Mouse (Mus musculus) forebrain, embryonic 15.5 days (tissue): ENCODE measurements around the gene Il27ra. TPM values are rescaled to one million over a fixed set of nuclear protein-coding genes. Genes with fewer than 3 reads are reported as not detected.

Experiments
- ATAC-seq: fragments of 200-750 bp; cut with Nextera tagmentation; replicated peaks from 2 replicates; pipeline ENCODE4 v1.8.0; 2017; ENCODE audit warnings: mild to moderate bottlenecking, moderate TSS enrichment, moderate library complexity
- H3K27ac ChIP-seq: fragments of 300-500 bp; sonication (generic); replicated peaks from 2 replicates; pipeline ENCODE4 v1.5.1; 2015; ENCODE audit warnings: mild to moderate bottlenecking, inconsistent platforms
- H3K27me3 ChIP-seq: fragments of 300-500 bp; sonication (generic); 2 replicates; pipeline ENCODE4 v1.6.1; 2015; ENCODE audit warnings: inconsistent platforms
- H3K36me3 ChIP-seq: fragments of 300-500 bp; sonication (generic); 2 replicates; pipeline ENCODE4 v1.6.1; 2015; ENCODE audit warnings: mild to moderate bottlenecking, inconsistent platforms
- H3K4me1 ChIP-seq: fragments of 300-500 bp; sonication (generic); 2 replicates; pipeline ENCODE4 v1.6.1; 2015; ENCODE audit warnings: inconsistent platforms
- H3K4me2 ChIP-seq: fragments of 300-500 bp; sonication (generic); replicated peaks from 2 replicates; pipeline ENCODE4 v1.6.1; 2015; ENCODE audit warnings: mild to moderate bottlenecking, inconsistent platforms
- H3K4me3 ChIP-seq: fragments of 300-500 bp; sonication (generic); 2 replicates; pipeline ENCODE4 v1.5.1; 2015; ENCODE audit warnings: mild to moderate bottlenecking, inconsistent platforms
- H3K9ac ChIP-seq: fragments of 300-500 bp; sonication (generic); replicated peaks from 2 replicates; pipeline ENCODE4 v1.6.1; 2015; ENCODE audit warnings: mild to moderate bottlenecking, inconsistent platforms
- H3K9me3 ChIP-seq: fragments of 300-500 bp; sonication (generic); 2 replicates; pipeline ENCODE4 v1.6.1; 2016; ENCODE audit warnings: inconsistent platforms
- WGBS: fragments of 180-500 bp; shearing (Covaris S2); methylation state at CpG from one replicate; pipeline ENCODE4 v1.1.7; 2015; ENCODE audit warnings: mixed read lengths; 5-methylcytosine and 5-hydroxymethylcytosine counted together
- polyA plus RNA-seq: library from polyadenylated mRNA; unstranded; fragments of >200 nt; fragmentation: Nextera tagmentation; extraction: Ambion mirVana; gene quantifications from 2 replicates; pipeline ENCODE4 v1.2.1, GENCODE M21; 2015

Il27ra gene
- polyA plus RNA-seq, 1 experiment from 2014 or later: 0.41 TPM

DNA sequence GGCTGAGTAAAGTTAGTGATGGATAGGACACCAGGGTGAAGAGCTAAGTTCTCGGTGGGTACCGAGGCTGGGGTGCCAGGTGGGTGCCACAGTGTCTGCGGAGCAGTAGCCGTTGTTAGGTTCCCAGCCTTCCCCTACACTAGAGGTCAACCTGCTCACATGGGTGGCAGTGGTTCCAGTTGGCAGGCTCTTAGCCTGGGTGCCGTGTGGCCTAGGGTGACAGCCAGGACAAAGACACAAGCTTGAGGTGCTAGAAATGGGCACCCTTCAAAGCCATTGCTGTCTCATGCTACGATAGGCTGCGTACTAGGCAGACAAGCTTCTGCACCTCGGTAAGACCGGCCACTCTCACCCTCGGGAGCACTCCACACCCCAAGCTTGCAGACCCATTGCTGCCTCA lies 29.9 kb upstream of the Il27ra start:
- no peak overlapping the region for H3K4me3 ChIP-seq
- peak overlapping the region; percentile 65; the same call in 1 of the 2 replicates for H3K27ac ChIP-seq
- H3K9me3 ChIP-seq: no peaks in the 10 kb centered on the region
- H3K4me2 ChIP-seq: no peak overlapping the region
- no peak for ATAC-seq
- H3K9ac ChIP-seq: no peak overlapping the region
- 85% methylated on average over 10 of the region's 10 CpGs for WGBS
- H3K36me3 ChIP-seq: peaks cover 7% of the 10 kb centered on the region
- H3K4me1 ChIP-seq: peaks cover 53% of the 10 kb centered on the region
- no peaks in the 10 kb centered on the region for H3K27me3 ChIP-seq

DNA sequence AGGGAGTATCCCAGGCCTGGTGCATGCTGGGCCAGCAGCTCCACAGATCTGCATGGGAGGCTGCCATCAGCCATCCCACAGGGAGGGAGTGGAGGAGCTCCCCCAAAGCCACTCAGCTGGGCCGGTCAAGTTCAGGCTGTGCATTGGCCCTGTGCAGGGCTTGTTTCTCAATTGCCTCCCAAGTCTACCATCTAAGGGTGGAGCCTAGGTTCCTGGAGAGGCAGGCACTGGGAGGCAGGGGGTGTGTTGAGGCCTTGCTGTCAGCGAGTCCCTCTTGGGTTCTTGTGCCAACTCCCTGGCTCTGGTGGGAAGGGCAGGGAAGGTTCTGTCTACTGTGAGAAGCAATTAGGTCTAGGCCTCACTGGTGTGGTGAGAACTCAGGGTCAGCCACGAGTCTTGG lies 29.5 kb upstream of the Il27ra start:
- H3K36me3 ChIP-seq: peaks cover 7% of the 10 kb centered on the region; the same call in 1 of the 2 replicates
- no peaks in the 10 kb centered on the region for H3K27me3 ChIP-seq
- no peak overlapping the region for H3K4me2 ChIP-seq
- H3K4me3 ChIP-seq: no peak overlapping the region
- H3K9me3 ChIP-seq: no peaks in the 10 kb centered on the region
- no peak overlapping the region for H3K9ac ChIP-seq
- H3K4me1 ChIP-seq: peaks cover 53% of the 10 kb centered on the region
- WGBS: 81% methylated on average over 3 of the region's 3 CpGs
- H3K27ac ChIP-seq: no peak overlapping the region
- no peak for ATAC-seq

DNA sequence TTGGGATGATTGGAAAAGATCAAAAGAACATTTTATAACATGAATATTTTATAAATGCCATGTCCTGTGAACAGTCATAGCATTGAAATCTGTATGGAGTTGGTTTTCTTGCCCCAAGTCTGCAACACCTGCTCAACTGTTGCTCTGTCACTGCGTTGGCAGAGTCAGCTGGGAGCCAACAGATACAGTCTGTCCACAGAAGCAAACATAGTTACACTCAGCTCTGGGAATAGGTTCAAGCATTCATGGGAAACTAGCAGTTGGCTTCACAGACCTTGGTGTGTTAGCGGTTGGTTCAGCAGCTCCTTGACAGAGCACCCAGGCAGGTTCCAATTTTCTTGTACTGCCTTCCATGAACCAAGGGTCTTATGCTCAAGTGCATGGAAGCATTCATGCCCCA lies 28.3 kb upstream of the Il27ra start:
- Histone ChIP-seq H3K27ac (0 out of 2 replicates have a peak overlapping the region, but pooled peaks have one; percentile 0), H3K9ac (no peak overlapping the region), H3K4me1 (peaks cover 57% of the 10 kb centered on the region)

DNA sequence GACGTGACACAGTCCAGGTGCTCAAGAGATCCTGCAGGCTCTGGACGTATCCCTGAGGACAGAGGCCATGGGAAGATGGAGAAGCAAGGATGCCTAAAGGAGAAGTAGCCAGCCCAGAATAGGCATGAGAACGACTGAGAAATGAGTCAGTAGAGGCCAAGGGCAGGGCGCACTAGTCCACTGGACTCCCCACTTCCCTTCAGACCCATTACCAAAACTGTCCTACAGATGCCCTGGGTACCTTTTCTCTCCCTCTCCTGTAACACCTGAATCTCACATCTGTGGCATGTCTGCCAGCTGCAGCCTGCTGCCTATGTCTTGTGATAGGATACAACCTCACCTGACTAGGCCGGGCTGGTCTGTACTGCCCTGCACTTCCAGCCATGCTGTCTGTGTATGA lies 27.9 kb upstream of the Il27ra start:
- H3K27me3 ChIP-seq: no peaks in the 10 kb centered on the region
- H3K9ac ChIP-seq: no peak overlapping the region
- peaks cover 7% of the 10 kb centered on the region; the same call in 1 of the 2 replicates for H3K36me3 ChIP-seq
- H3K4me1 ChIP-seq: peaks cover 60% of the 10 kb centered on the region
- H3K4me2 ChIP-seq: no peak overlapping the region
- H3K27ac ChIP-seq: 0 out of 2 replicates have a peak overlapping the region, but pooled peaks have one; percentile 0
- no peak overlapping the region for H3K4me3 ChIP-seq
- no peaks in the 10 kb centered on the region for H3K9me3 ChIP-seq
- WGBS: 82% methylated on average over 5 of the region's 5 CpGs
- no peak for ATAC-seq

More for the DNA sequence above, 28.3 kb upstream of the Il27ra start:
- Histone ChIP-seq H3K4me2 (no peak overlapping the region), H3K4me3 (no peak overlapping the region), H3K27me3 (no peaks in the 10 kb centered on the region), H3K9me3 (no peaks in the 10 kb centered on the region), H3K36me3 (peaks cover 7% of the 10 kb centered on the region; the same call in 1 of the 2 replicates)
- 74% methylated on average over 2 of the region's 2 CpGs for WGBS
- no peak for ATAC-seq

DNA sequence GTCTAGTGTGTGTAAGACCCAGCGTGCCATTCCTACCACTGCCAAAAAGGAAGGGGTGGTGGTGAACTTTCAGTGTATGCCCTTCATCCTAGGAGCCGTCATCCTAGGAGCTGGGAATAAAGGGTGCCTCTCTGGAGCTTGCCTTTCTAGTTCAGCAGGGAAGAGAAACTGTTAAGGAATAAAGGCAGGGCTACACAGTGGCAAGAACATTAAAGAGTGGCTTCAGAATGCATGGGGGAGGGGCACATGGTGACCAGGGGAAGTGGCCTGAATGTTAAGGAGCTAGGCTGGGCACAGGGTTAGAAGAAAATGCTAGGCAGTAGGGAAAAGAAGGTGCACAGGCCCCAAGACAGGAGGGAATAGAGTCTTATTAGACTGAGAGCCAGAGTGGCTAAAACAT lies 27.4 kb upstream of the Il27ra start:
- no peak overlapping the region for H3K4me2 ChIP-seq
- peaks cover 60% of the 10 kb centered on the region for H3K4me1 ChIP-seq
- ATAC-seq: no peak
- H3K27me3 ChIP-seq: no peaks in the 10 kb centered on the region
- no peak overlapping the region for H3K9ac ChIP-seq
- no peak overlapping the region for H3K4me3 ChIP-seq
- no peak overlapping the region for H3K27ac ChIP-seq
- H3K36me3 ChIP-seq: peaks cover 5% of the 10 kb centered on the region; the same call in 1 of the 2 replicates
- no peaks in the 10 kb centered on the region for H3K9me3 ChIP-seq
- 35% methylated on average over 2 of the region's 2 CpGs for WGBS

DNA sequence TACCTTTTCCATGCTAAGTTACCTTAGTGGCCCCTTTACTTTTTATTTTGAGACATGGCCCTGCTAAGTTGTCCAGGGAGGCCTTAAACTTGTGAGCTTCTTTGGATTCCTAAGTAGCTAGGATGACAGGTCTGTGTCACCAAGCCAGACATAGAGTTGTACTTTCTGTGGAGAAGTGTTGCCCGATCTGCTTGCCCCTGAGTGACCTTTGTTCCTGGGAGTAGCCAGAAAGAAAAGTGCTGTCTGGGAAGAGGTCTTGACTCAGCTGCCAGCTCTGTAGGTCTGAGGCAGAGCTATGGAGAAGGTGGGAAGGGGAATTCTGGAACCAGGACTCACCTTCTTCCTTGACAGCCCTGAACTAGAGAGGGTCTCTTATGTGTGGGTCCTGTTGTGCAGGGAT lies 26.8 kb upstream of the Il27ra start:
- H3K4me3 ChIP-seq: no peak overlapping the region
- H3K9me3 ChIP-seq: no peaks in the 10 kb centered on the region
- no peaks in the 10 kb centered on the region for H3K27me3 ChIP-seq
- H3K36me3 ChIP-seq: no peaks in the 10 kb centered on the region
- H3K9ac ChIP-seq: no peak overlapping the region
- ATAC-seq: no peak
- WGBS: 74% methylated on average over 1 of the region's 1 CpGs
- H3K27ac ChIP-seq: no peak overlapping the region
- no peak overlapping the region for H3K4me2 ChIP-seq
- peaks cover 60% of the 10 kb centered on the region for H3K4me1 ChIP-seq

DNA sequence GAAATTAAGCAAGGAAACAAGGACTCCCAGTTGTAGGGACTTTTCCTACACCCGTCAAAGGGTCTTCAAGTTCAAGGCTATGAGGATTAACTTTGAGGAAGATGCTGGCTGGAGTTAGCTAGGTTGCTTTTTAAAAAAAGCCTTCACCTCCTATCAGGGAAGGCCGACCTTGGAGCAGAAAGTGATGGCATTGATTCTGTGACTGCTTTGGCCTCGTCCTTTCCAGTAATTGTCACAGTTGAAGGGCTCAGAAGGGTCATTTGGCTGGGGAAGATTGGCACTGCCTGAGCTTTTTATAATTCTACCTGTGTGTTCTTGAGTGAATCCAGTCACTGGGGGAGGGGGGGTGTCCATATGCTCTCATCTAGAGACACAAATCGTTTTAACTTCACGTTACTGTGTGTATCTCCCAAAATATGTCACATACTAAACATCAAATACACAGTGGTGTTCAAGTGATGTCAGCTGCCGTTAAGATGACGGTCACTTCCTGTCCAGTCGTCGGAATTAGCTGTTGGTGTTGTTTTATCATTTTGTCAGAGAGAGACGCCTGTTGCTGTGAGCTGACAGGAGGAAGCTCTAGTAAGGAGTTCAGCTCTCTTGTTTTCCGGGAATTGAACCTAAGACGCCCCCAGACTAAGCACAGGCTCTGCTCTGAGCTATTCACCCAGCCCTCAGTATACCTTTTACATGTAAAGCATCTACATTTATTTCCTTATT lies 26.1 kb upstream of the Il27ra start:
- H3K4me1 ChIP-seq: peaks cover 56% of the 10 kb centered on the region

DNA sequence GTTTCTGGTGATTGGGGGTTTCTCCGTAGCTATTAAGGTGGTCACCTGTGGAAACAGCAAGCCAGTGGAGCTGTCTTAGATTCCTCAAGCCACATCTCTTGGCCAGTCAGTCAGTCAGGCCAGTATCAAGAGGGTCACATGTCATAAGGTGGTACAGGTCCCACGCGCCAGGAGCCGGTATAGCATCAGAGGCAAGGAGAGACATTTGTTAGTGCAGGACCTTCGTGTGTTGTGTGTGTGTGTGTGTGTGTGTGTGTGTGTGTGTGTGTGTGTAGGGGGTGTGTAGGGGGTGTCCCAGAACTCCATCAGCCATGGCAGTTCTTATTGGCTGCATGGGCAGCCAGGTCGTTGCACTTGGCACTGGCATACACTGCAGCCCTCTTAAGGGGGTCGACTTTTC lies 25.5 kb upstream of the Il27ra start:
- no peak for ATAC-seq
- 87% methylated on average over 7 of the region's 7 CpGs for WGBS
- Histone ChIP-seq H3K4me1 (peaks cover 50% of the 10 kb centered on the region), H3K36me3 (no peaks in the 10 kb centered on the region), H3K27ac (no peak overlapping the region), H3K9me3 (no peaks in the 10 kb centered on the region), H3K9ac (no peak overlapping the region), H3K27me3 (no peaks in the 10 kb centered on the region), H3K4me2 (peak overlapping the region; percentile 34), H3K4me3 (peak overlapping the region; percentile 99)

More for the DNA sequence above, 26.1 kb upstream of the Il27ra start:
- H3K4me3 ChIP-seq: no peak overlapping the region
- no peaks in the 10 kb centered on the region for H3K9me3 ChIP-seq
- H3K27me3 ChIP-seq: no peaks in the 10 kb centered on the region
- H3K36me3 ChIP-seq: no peaks in the 10 kb centered on the region
- ATAC-seq: no peak
- H3K27ac ChIP-seq: no peak overlapping the region
- 77% methylated on average over 12 of the region's 12 CpGs for WGBS
- H3K9ac ChIP-seq: no peak overlapping the region
- H3K4me2 ChIP-seq: 0 out of 2 replicates have a peak overlapping the region, but pooled peaks have one; percentile 34

DNA sequence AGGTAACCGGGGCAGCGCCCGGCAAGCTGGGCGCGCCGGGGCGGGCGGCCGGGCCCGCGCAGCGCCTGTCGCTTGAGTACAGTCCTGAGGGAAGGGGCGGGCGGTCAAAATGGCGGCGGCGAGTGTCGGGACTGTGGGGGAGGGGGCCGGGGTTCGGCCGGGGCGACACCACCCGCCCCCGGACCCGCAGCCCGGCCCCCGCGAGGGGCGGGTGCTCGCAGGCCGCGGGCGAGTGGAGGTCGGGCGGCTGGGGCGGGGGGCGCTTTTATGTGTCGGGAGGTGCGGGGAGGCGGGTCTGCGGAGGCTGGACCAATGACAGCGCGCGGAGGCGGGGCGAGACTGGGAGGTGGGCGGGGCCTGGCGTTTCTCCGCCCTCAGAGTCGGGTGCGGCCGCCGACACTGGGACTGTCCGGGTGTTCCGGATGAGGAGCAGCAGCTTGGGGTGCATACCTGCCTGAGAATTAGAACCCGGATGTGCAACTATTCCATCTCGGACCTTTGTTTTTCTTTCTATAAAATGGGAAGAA lies 24.7 kb upstream of the Il27ra start:
- no peaks in the 10 kb centered on the region for H3K9me3 ChIP-seq
- peak overlapping the region; percentile 34 for H3K4me2 ChIP-seq
- H3K4me3 ChIP-seq: peak overlapping the region; percentile 99
- H3K4me1 ChIP-seq: peaks cover 43% of the 10 kb centered on the region
- 1% methylated on average over 57 of the region's 58 CpGs for WGBS
- ATAC-seq: peak; percentile 60
- H3K27ac ChIP-seq: peak overlapping the region; percentile 96
- no peaks in the 10 kb centered on the region for H3K36me3 ChIP-seq
- H3K27me3 ChIP-seq: no peaks in the 10 kb centered on the region
- peak overlapping the region; percentile 82 for H3K9ac ChIP-seq

DNA sequence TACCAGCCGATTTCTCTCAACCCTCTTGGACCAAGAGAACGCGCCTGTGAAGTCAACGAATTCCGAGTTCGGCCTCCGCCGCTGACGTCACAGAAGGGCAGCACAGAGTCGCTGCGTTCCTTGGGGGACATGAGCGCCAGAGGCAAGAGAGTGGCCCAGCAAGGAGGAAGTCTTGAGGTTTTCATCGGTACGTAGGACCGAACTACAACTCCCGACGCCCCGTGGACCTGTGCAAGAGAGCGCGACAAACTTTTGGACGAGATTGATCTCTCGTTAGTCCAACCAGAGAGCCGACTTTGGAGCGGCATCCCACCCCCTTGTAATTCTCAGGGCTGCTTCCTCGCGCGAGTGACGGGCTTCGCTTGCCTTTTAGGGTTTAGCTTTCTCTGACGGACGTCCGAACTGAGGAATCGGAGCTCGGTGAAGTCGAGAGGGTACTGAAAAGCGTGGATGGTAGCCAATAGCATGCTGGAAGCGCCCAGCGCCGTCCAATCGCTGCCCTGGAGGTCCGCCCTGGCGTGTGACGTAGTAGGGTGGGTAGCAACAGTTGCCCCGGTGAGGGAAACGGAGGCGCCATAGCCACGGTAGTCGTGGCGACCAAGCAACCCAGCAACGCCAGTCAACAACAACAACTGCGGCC lies 24.0 kb upstream of the Il27ra start, which contains the start of gene Rfx1:
Gene Rfx1 (plus strand): TSS at position 544 of the 640 bp plus-strand sequence.
- Histone ChIP-seq H3K36me3 (no peaks in the 10 kb centered on the region), H3K27ac (peak within 1 kb of the TSS; percentile 96), H3K9me3 (no peaks in the 10 kb centered on the region), H3K9ac (peak within 1 kb of the TSS; percentile 82), H3K4me3 (peak within 1 kb of the TSS; percentile 99), H3K4me1 (peaks cover 43% of the 10 kb centered on the region), H3K27me3 (no peaks in the 10 kb centered on the region), H3K4me2 (peak within 1 kb of the TSS; percentile 75)
- under 1% methylated on average over 51 of the region's 51 CpGs for WGBS
- peak; percentile 98 for ATAC-seq

DNA sequence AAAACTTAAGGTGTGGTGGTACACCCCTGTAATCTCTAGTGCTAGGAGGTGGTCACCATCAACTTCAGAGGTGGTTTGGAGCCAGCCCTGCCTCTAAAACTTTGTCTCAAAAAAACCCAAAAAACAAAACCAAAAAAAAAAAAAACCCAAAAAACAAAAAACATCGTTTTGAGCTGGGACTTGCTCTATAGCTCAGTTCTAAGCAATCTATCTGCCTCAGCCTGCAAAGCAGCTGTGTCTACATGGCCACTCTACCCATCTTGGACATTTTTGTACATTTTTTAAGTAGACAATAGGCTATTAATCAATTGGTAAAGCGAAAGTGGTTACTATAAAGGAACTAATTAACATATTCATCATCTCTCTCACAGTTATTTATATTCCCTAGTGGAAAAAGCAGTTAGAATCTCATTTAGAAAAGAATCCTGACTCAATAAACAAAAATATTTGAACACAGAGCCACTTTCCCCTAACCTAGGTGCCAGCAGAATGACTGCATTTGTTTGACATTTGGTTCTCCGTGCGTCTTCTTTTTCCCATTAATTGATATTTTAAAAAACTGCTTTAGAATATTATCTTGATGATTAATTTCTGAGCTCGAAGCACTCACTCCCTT lies 23.2 kb upstream of the Il27ra start:
- 23% methylated on average over 5 of the region's 5 CpGs for WGBS
- Histone ChIP-seq H3K27me3 (no peaks in the 10 kb centered on the region), H3K4me1 (peaks cover 36% of the 10 kb centered on the region), H3K4me2 (peak overlapping the region; percentile 75), H3K9ac (peak overlapping the region; percentile 67), H3K27ac (peak overlapping the region; percentile 83), H3K4me3 (peak overlapping the region; percentile 99), H3K36me3 (no peaks in the 10 kb centered on the region), H3K9me3 (no peaks in the 10 kb centered on the region)
- ATAC-seq: no peak

DNA sequence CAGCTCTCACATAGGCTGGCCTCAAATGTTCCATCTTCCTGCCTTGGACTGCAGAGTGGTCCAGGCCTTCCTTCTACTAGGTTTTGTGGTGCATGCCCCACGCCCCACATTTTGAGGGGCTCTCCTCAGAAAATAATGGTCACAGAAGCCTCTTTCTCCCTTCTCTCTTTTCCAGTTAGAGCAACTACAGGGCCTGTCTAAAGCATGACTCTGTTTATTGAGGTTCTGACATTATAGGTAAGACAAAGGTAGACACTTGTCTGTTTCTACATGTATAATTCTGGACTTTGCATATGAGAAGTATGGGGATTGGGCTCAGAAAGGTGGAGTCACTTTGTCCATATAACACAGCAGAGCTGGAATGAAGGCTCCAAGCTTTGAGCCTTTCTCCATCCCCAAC lies 22.6 kb upstream of the Il27ra start, which contains the start of gene Gm10643:
Gene Gm10643 (minus strand): TSS at position 101 of the 400 bp plus-strand sequence.
- peak within 1 kb of the TSS; percentile 75 for H3K4me2 ChIP-seq
- H3K9me3 ChIP-seq: no peaks in the 10 kb centered on the region
- H3K27me3 ChIP-seq: no peaks in the 10 kb centered on the region
- H3K27ac ChIP-seq: peak within 1 kb of the TSS; percentile 83
- H3K4me3 ChIP-seq: peak within 1 kb of the TSS; percentile 99
- H3K4me1 ChIP-seq: peaks cover 32% of the 10 kb centered on the region
- whole genome bisulfite sequencing: 90% methylated on average over 1 of the region's 1 CpGs
- no peak for ATAC-seq
- no peaks in the 10 kb centered on the region for H3K36me3 ChIP-seq
- H3K9ac ChIP-seq: peak within 1 kb of the TSS; percentile 67
